Mouse (Mus musculus) c-Kit-positive CD71-negative TER-119-negative erythroid progenitor cells, embryonic 14.5 days (primary cell): ENCODE measurements around the gene Gramd4.

Source experiments
- DNase-seq: peaks from one replicate; pipeline ENCODE4 v3.0.0-alpha.2; 2013; ENCODE audit warnings: low read depth

Gene Gramd4

GRCm38 (mm10) chr15:86183484-86183883 is 126.0 kb downstream of the Gramd4 start:
- no peak for DNase-seq

GRCm38 (mm10) chr15:86184071-86184470 is 126.6 kb downstream of the Gramd4 start:
- no peak for DNase-seq

GRCm38 (mm10) chr15:86184851-86185688 is 127.6 kb downstream of the Gramd4 start:
- DNase-seq, result no peak

GRCm38 (mm10) chr15:86185689-86186569 is 128.4 kb downstream of the Gramd4 start, which contains the start of gene Cerk:
Gene Cerk (minus strand): TSS chr15:86186141.
- DNase-seq, result no peak

- DNase-seq, result no peak
These were observed 129.2 kb downstream of the Gramd4 start for GRCm38 (mm10) chr15:86186686-86187085.
